Mouse (Mus musculus) gastrocnemius, postnatal 14 days (tissue): Measurements from ENCODE around the gene Mrps27. TPM values are rescaled to one million over a fixed set of nuclear protein-coding genes. Genes with fewer than 3 reads are reported as not detected.

Experiments
- DNase-seq: peaks from one replicate; pipeline ENCODE4 v3.0.0; 2021; ENCODE audit warnings: mixed read lengths
- intact Hi-C: fragments of 180-260 bp; cut with DNase I; formaldehyde crosslinking; loops from one replicate; pipeline ENCODE4 v1.15.1; 2025; ENCODE audit warnings: low total_unique reads
- total RNA-seq, 2 experiments: library from RNA; stranded (reverse); gene quantifications; 2 replicates each; pipeline ENCODE4 v1.2.3; 2021

Gene Mrps27
- total RNA-seq, 2 experiments from 2014 or later, result 26.4 to 29.3 TPM

DNA sequence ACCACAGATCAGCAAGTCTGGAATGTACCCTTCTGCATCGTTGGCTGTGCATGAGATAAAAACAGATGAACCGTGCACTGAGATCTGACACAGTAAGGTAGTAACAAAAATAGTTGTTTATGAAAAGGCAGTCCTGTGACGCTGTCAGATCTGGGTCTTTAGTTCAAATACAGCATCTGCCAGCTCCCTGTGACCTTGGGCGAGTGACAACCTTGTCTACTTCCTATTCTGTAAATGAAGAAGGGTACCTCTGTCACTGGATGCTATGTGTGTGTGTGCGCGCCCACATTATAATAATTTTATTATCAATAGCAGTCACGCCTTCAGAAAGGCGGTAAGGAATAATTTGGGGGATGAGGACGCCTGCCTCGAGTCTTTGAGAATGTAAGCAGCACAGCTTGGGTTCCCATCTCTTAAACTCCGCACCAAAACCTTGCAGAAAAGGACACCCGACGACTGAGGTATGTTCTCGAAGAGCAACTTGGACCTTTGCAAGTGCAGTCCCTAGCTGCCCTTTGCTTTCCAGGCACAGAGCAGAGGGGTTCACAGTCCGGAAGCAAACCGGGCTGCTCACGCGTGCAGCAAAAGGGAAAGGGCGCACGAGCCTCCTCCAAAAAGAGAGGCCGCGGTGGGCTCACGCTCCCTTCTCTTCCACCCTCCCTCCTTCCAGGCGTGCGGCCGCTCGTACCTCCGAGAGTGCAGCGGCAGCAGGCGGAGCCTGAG, 549 bp upstream of the Mrps27 start:
- DNase-seq, result no peak
- intact Hi-C loops, result no loop called here

DNA sequence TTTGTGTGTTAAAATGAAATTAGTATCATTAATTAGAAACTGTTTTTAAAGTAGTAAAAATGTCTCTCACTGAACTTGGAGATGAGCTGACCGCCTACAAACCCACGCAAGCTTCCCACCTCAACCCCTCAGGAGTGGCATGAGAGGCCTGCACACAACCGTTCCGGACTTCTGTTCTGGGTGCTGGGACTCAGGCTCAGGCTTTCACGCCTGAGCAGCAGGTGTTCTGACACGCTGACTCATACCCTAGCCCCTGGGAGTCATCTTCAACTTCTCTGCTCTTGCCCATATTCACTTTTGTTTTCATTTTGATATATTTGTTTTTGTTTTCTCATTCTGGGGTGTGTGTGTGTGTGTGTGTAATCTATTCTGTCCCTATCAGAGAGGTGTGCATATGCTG, 5.4 kb downstream of the Mrps27 start:
- DNase-seq, result no peak
- intact Hi-C loops, result loop anchor here (5.0 kb wide), 1 partner anchor 492 kb away; no protein-coding TSS in a partner anchor

DNA sequence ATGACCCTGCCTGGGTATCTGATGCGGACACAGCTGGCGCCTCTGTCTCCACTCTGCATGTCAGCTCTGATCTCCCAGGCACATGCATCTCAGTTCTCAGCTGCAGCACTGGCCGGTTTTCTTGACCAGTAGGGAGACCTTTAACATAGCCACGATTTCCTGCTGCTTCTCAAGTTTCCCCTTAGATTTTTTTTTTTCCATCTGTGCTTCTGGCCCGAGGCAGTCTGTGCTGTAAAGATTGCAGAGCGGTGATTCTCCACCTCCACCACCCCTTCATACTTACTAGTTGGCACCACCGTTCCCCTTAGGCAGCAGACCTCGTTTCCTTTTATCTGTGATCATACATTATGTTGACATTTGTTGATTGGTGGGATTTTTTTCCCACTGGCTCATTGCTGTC, 6.6 kb downstream of the Mrps27 start:
- no peak for DNase-seq
- intact Hi-C loops, result loop anchor here (5.0 kb wide), 1 partner anchor 491 kb away; no protein-coding TSS in a partner anchor

DNA sequence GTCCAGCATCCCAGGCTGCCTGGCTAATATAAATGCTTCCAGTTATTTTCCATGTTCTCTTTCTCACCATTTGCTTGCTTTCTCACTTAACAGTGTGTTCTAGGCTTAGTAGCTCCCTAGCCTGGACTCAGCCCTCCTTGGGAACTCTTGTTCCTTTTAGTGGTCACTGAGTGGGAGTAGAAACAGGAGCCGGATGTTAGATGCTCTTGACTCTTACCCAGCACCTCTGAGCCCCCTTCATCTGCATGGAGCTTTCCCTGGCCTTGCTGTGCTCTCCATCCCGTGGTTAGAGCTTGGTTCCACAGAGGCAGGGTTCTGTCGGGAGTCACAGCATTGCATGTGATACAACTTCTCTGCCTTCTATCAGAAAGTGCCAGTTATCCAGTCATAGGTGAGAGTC, 7.0 kb downstream of the Mrps27 start:
- no peak for DNase-seq
- intact Hi-C loops, result loop anchor here (5.0 kb wide), 1 partner anchor 491 kb away; no protein-coding TSS in a partner anchor

- intact Hi-C loops, result loop anchor here (5.0 kb wide), 1 partner anchor 489 kb away; no protein-coding TSS in a partner anchor
- peak; percentile 94 for DNase-seq
Observed at GRCm38 (mm10) chr13:99352758-99353489, 8.3 kb downstream of the Mrps27 start.

DNA sequence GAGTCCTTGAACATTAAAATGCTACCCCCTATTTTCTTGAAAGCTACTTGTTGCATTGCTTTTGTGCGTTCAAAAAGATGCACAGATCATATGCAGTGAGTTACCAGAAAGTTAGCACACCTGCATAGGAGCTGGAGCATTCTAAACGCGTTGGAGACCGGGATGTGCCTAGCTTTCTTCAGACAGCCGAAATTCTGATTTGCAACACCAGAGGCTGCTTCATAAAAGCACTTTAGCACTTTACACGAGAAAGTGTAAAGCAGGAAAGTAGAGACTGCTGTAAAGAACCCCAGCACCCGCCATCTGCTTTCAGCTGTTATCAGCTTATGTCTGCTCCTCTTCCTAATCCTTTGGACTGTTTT, 8.9 kb downstream of the Mrps27 start:
- intact Hi-C loops, result loop anchor here (5.0 kb wide), 1 partner anchor 489 kb away; no protein-coding TSS in a partner anchor
- no peak for DNase-seq

DNA sequence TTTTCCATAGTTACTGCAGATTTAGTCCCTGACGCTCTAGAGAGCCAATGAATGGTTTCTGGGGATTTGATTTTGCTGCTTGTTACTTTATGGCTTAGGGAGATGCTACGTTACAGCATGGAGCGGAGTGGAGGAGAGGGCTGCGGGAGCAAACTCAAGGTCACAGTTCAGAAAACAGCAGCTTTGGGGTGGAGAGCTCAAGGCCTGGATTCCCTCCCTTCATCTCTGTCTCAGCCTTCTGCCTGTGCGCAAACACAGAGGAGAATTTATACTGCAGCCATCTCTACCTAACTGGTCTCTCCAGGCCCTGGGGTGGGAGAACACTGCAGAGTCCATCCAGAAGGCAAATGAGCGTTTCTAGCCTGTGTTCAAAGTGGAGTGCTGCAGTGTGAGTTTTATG, 10.5 kb downstream of the Mrps27 start:
- intact Hi-C loops, result no loop called here
- no peak for DNase-seq

DNA sequence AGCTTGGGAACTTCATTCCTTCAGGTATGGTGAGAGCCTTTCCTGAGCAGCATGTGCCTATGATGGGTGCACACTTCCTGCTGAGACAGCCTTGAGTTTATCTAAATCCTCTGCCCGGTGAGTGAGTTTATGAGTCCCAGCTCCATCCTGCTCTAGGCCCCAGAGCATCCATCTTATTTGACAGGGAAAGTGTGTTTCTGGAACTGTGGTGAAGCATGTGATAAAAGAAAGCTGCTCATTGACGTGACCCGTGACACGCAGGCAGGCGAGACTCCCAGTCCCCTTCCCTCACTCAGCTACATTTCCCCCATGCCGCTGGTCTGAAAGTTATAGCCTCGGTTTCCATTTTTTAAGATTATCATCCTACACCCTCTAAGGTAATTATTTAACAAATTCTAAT, 11.3 kb downstream of the Mrps27 start:
- DNase-seq, result no peak
- intact Hi-C loops, result no loop called here

DNA sequence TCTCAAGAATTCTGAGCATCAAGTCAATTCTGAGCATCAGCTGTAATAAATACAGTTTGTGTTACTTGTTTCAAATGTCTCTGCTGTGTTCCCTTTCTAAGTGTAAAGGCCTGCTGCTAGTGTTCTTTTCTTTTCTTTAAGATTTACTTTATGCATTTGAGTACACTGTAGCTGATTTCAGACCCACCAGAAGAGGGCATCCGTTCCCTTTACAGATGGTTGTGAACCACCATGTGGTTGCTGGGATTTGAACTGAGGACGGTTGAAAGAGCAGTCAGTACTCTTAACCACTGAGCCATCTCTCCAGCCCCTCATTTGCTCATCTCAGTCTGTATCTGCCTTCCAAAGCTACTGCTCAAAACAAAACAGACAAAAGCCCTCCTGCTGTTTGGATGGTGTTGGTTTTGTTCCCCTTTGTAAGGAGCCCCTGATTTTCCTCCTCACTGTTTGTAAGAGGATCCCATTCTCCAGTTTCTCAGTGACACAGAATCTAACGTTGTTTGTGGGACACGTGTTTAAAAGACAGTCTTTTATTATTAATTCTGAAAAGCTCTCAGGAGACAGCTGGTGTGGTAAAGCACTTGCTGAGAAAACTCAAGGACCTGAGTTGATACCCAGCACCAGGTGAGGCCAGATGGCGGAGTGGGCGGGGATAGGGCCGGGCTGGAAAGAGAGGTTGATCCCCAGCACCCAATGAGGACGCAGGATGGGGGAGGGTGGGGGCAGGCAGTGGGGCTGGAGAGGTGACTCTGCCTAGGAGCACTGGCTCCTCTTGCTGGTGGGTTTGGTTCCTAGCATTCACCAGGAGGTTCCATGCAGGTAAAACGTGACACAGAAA, 12.1 kb downstream of the Mrps27 start:
- intact Hi-C loops, result no loop called here
- no peak for DNase-seq

DNA sequence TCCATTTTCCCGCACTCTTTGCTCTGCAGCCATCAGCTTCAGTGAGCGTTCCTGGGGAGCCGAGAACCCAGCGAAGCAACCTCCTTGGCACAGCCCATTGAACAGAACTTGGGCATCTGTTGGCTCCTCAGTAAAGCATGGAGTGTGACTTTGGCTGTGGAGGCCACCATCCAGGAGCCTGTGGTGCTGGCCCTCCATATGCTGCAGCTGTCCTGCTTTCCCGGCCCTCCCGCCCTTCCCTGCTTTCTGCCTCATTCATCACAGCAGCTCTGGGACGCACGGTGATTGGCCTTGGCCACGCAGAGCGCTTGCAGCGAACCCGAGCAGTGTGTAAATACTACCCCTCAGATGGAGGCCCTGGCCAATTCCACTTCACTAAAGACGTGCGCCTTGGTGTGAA, 14.3 kb downstream of the Mrps27 start:
- DNase-seq, result no peak
- intact Hi-C loops, result no loop called here

DNA sequence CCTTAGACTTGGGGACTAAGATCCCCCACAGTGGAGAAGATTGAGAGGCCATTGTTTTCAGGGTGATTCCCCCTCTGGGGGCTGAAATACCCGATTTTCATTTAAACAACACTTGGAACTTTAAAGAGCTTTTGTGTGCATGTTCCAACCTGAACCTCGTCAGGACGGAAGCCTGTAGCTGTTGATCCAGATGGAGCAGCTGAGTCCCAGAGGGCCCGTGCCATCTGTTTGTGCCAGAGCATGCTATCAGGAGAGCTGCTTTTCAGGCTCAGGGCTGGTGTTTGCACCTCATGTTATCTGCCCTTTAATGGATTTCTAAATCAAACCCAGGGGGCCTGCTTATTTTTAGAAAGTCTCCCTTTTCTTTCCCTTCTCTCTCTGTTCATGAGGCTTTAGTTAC, 19.3 kb downstream of the Mrps27 start:
- intact Hi-C loops, result no loop called here
- no peak for DNase-seq

- no peak for DNase-seq
- intact Hi-C loops, result no loop called here
Observed at GRCm38 (mm10) chr13:99366422-99367175, 22.0 kb downstream of the Mrps27 start.

DNA sequence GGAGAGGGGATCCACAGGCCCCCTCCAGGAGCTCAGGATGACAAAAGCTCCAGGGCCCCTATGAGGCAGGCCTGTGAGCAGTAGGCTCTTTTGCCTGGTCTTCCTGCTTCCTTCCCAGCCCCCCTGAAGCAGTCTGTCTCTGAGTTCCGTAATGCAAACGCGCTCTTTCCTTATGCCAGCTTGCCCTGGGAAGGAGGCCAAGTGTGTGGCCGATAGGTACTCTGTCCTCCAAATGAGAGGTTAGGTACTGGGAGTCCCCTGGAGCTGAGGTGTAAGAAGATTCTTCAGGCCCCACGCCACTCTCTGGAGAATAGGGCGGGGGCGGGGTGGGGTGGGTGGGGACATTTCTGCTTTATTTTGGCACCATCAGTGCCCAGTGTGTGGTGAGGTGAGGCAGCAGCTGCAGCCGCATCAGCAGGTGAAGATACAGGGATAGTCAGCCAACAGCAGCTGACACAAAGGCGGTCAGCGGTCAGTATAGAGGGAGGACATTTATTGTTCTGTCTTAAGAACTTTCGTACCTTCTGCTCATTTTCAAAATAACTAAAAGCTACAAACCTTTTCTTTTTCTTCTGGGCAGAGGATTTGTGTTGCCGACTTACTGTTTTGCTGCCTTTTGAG, 23.1 kb downstream of the Mrps27 start:
- intact Hi-C loops, result no loop called here
- peak; percentile 19 for DNase-seq

- DNase-seq, result no peak
- intact Hi-C loops, result no loop called here
Observed at GRCm38 (mm10) chr13:99369103-99369502, 24.5 kb downstream of the Mrps27 start.

DNA sequence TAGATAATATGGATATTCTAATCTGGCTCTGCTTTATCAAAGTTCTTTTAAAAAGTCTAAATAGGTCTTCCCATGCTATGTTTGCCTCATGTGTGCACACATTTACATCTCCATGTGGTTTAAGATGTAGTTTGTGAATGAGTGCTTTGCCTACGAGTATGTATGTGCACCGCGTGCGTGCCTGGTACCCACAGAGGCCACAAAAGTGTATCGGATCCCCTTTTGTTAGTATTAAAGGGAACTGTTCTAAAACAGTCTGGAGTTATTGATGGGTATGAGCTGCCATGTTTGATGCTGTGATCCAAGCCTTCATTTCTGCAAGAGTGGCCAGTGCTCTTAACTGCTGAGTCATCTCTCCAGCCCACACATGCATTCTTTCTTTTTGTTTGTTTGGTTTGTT, 26.7 kb downstream of the Mrps27 start:
- DNase-seq, result no peak
- intact Hi-C loops, result loop anchor here (10.0 kb wide), 1 partner anchor 144 kb away; the partner anchor contains the start of gene Map1b

DNA sequence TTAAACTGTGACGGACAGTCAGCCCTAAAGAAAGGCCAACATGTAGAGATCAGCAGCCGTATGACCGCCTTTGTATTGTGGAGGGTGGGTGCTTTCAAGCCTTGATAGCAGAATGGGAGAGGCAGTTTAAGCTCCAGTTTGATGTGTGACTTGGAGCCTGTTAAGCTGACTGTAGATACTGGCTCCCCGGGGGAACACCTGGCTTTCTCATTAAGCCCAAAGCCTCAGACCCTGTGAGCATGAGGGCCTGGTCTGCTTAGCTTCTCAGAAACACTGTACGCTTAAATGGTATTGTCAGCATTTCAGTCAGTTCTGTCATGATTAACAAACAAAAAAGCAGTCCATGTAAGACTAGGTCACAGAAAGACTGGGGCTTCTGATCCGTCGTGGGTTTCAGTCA, 29.1 kb downstream of the Mrps27 start:
- intact Hi-C loops, result loop anchor here (10.0 kb wide), 1 partner anchor 141 kb away; the partner anchor contains the start of gene Map1b
- no peak for DNase-seq

DNA sequence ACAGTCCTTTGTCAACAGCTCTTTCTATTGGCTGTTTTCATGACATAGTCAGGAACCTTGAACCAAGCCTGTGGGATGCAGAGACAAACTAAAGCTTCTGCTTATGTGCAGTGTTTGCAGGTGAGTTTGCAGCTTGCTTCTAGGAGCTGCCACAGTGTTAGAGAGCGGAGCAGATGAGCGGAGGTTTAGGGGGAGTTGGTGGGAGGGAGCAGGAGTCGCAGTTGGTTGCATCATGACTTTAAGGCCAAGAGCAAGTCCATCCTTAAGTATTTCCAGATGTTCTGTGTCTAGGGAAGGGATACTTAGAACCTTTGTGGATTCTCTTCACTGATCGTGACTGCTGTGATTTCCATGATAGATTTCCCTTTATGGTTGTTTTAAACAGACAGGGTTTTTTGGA, 29.6 kb downstream of the Mrps27 start:
- no peak for DNase-seq
- intact Hi-C loops, result loop anchor here (10.0 kb wide), 1 partner anchor 141 kb away; the partner anchor contains the start of gene Map1b

GRCm38 (mm10) chr13:99375550-99375949, 31.0 kb downstream of the Mrps27 start:
- DNase-seq, result peak; percentile 78
- intact Hi-C loops, result loop anchor here (5.0 to 10.0 kb wide), 2 partner anchors 112 to 139 kb away; partner anchors contain the start of gene Map1b

- no peak for DNase-seq
- intact Hi-C loops, result loop anchor here (5.0 to 10.0 kb wide), 2 partner anchors 110 to 138 kb away; partner anchors contain the start of gene Map1b
Observed at GRCm38 (mm10) chr13:99377055-99377454, 32.5 kb downstream of the Mrps27 start.
